Comparison of ENCODE assay signal across 11 mouse cellular contexts in genomic region chr2:173365441-173366166, GRCm38 (mm10).
DNase-seq lines count a peak whose midpoint lies in the region; ATAC-seq and TF ChIP-seq lines count a peak whose summit lies in the region.
"Had no signal": no experiment of that assay in that cellular context is flagged by ENCODE, and none has a peak within 500 bp of the region (broad histone marks: within the 10 kb centered on the region; RNA-seq: fewer than 3 reads in every experiment).

No protein-coding gene starts in this region.

- peak overlapping the region; percentile 67 for H3K4me2 ChIP-seq in heart, embryonic 13.5 days
- H3K4me2 ChIP-seq in neural tube, embryonic 11.5 days (ENCODE audit: low read depth) = peak overlapping the region; percentile 36
- H3K4me2 ChIP-seq in limb, embryonic 11.5 days (ENCODE audit: low read depth, severe bottlenecking) = peak overlapping the region; percentile 21; the same call in 1 of the 2 replicates

- ATAC-seq in heart, embryonic 13.5 days (ENCODE audit: extremely low read depth, insufficient number of reproducible peaks, low FRiP score, low TSS enrichment) = no peak
- ATAC-seq in neural tube, embryonic 11.5 days (ENCODE audit: insufficient read depth, low FRiP score, low TSS enrichment) = peak; percentile 23; the same call in 1 of the 2 replicates
- no peak for ATAC-seq in limb, embryonic 11.5 days (ENCODE audit: insufficient number of reproducible peaks, low FRiP score, low TSS enrichment, low read depth)
- no peak for ATAC-seq in inflammation-experienced regulatory T-cells, adult 6 months

- peaks cover 20% of the 10 kb centered on the region for H3K4me1 ChIP-seq in heart, embryonic 13.5 days
- H3K4me1 ChIP-seq in heart, adult 2 months (ENCODE audit: control insufficient read depth, insufficient read depth, low read length) = no peaks in the 10 kb centered on the region
- no peaks in the 10 kb centered on the region for H3K4me1 ChIP-seq in neural tube, embryonic 11.5 days (ENCODE audit: control insufficient read depth, insufficient read depth, low read length)
- peaks cover 4% of the 10 kb centered on the region; the same call in 1 of the 2 replicates for H3K4me1 ChIP-seq in limb, embryonic 11.5 days (ENCODE audit: control insufficient read depth, insufficient read depth, low read length)

- peak overlapping the region; percentile 61 for H3K9ac ChIP-seq in heart, embryonic 13.5 days
- no peak overlapping the region for H3K9ac ChIP-seq in heart, adult 2 months (ENCODE audit: low read depth, low read length)
- H3K9ac ChIP-seq in neural tube, embryonic 11.5 days (ENCODE audit: low read length) = no peak overlapping the region; the same call in 1 of the 2 replicates
- H3K9ac ChIP-seq in limb, embryonic 11.5 days (ENCODE audit: low read length) = no peak overlapping the region
- H3K9ac ChIP-seq: liver, embryonic 14.5 days had no signal

- TF ChIP-seq POLR2A in heart, adult 2 months (IDR thresholded peaks at IDR 0.05; ENCODE audit: insufficient read depth, low read depth, low read length) = no peak

- H3K4me3 ChIP-seq in heart, embryonic 13.5 days = peak overlapping the region; percentile 41
- H3K4me3 ChIP-seq in heart, adult 2 months = no peak overlapping the region
- 0 out of 2 replicates have a peak overlapping the region, but pooled peaks have one; percentile 13 for H3K4me3 ChIP-seq in neural tube, embryonic 11.5 days (ENCODE audit: low read depth, low read length)
- H3K4me3 ChIP-seq in limb, embryonic 11.5 days (ENCODE audit: low read depth, low read length) = no peak overlapping the region

- H3K27ac ChIP-seq in heart, embryonic 13.5 days (replicated peaks) = no peak overlapping the region
- H3K27ac ChIP-seq in heart, adult 2 months = no peak overlapping the region
- H3K27ac ChIP-seq in neural tube, embryonic 11.5 days (ENCODE audit: low read depth, low read length) = no peak overlapping the region
- H3K27ac ChIP-seq in limb, embryonic 11.5 days (replicated peaks; ENCODE audit: low read depth, low read length) = no peak overlapping the region
- H3K27ac ChIP-seq: liver, embryonic 14.5 days had no signal

- no peak for TF ChIP-seq CTCF in heart, adult 2 months (IDR thresholded peaks at IDR 0.05)

- WGBS in heart, embryonic 13.5 days = 8% methylated on average over 24 of the region's 24 CpGs
- WGBS in heart, adult 2 months = 31% methylated on average over 24 of the region's 24 CpGs
- 15% methylated on average over 24 of the region's 24 CpGs for WGBS in neural tube, embryonic 11.5 days
- WGBS in limb, embryonic 11.5 days = 11% methylated on average over 24 of the region's 24 CpGs

- peaks cover 56% of the 10 kb centered on the region for H3K27me3 ChIP-seq in heart, embryonic 13.5 days (replicated peaks)
- no peaks in the 10 kb centered on the region; the same call in 1 of the 2 replicates for H3K27me3 ChIP-seq in heart, adult 2 months (ENCODE audit: control insufficient read depth, insufficient read depth, low read length)
- peaks cover 5% of the 10 kb centered on the region; the same call in 1 of the 2 replicates for H3K27me3 ChIP-seq in neural tube, embryonic 11.5 days (ENCODE audit: control insufficient read depth, insufficient read depth, low read length)
- H3K27me3 ChIP-seq in limb, embryonic 11.5 days (ENCODE audit: control insufficient read depth, insufficient read depth, low read length) = peaks cover 24% of the 10 kb centered on the region

- H3K79me2 ChIP-seq in heart, adult 2 months (replicated peaks; ENCODE audit: control insufficient read depth, insufficient read depth, low read length) = no peaks in the 10 kb centered on the region

- no peak for DNase-seq in heart, adult 2 months
- DNase-seq in neural tube, embryonic 11.5 days (ENCODE audit: low spot score) = no peak
- no peak for DNase-seq in neural tube, embryonic 10.5 days (ENCODE audit: extremely low spot score, low spot score)
- DNase-seq in limb, embryonic 11.5 days (ENCODE audit: low spot score) = no peak
- no peak for DNase-seq in T-cell, adult 2 months (ENCODE audit: low spot score)
- no peak for DNase-seq in thymus, postnatal 36 days
- DNase-seq: B cell, adult 2 months; kidney, postnatal 4 days had no signal

- intact Hi-C loops in heart, adult 2 months (cut with DNase I) = no loop called here

- no peaks in the 10 kb centered on the region for H3K36me3 ChIP-seq in heart, embryonic 13.5 days
- no peaks in the 10 kb centered on the region for H3K36me3 ChIP-seq in heart, adult 2 months (ENCODE audit: control insufficient read depth, insufficient read depth, low read length)
- H3K36me3 ChIP-seq in neural tube, embryonic 11.5 days (ENCODE audit: control insufficient read depth, insufficient read depth, low read length) = no peaks in the 10 kb centered on the region
- H3K36me3 ChIP-seq in limb, embryonic 11.5 days (ENCODE audit: control insufficient read depth, insufficient read depth, low read length) = no peaks in the 10 kb centered on the region

- no peaks in the 10 kb centered on the region for H3K9me3 ChIP-seq in heart, embryonic 13.5 days
- H3K9me3 ChIP-seq in neural tube, embryonic 11.5 days (ENCODE audit: control insufficient read depth, low read length) = no peaks in the 10 kb centered on the region
- no peaks in the 10 kb centered on the region for H3K9me3 ChIP-seq in limb, embryonic 11.5 days (ENCODE audit: control insufficient read depth, low read length)

- no peak for TF ChIP-seq EP300 in heart, adult 2 months (IDR thresholded peaks at IDR 0.05; ENCODE audit: insufficient read depth, low read depth, low read length)

Comparison
In these comparisons a context has a peak if more than half of its experiments do, and no peak if none do; other contexts are left out.
1. H3K4me3 ChIP-seq: peak in heart, embryonic 13.5 days (single experiment) and neural tube, embryonic 11.5 days (single experiment); none in heart, adult 2 months (single experiment) and limb, embryonic 11.5 days (single experiment).
2. Peak in every context shown above with its lines, with median percentiles within 50 percentile points of each other: H3K4me2 ChIP-seq.